Mouse (Mus musculus) gonadal fat pad, adult 2 months (tissue): ENCODE data around the gene Etv3. TPM values are rescaled to one million over a fixed set of nuclear protein-coding genes. Genes with fewer than 3 reads are reported as not detected.
"Not testable (repeated sequence)": the region's sequence is repeated elsewhere in the genome, so short reads cannot be mapped to it uniquely, and the experiment has no call there.

ENCODE experiments used
- DNase-seq: peaks from one replicate; pipeline ENCODE4 v3.0.0-alpha.2; 2012; ENCODE audit warnings: low read depth
- polyA plus RNA-seq: library from polyadenylated mRNA; depleted of rRNA; stranded (reverse); fragments of >200 nt; gene quantifications from 2 replicates; pipeline ENCODE4 v1.2.3, GENCODE M21; 2012; rRNA removed

The Etv3 gene
- 15.8 and 16.5 TPM in 2 replicates for polyA plus RNA-seq

DNA sequence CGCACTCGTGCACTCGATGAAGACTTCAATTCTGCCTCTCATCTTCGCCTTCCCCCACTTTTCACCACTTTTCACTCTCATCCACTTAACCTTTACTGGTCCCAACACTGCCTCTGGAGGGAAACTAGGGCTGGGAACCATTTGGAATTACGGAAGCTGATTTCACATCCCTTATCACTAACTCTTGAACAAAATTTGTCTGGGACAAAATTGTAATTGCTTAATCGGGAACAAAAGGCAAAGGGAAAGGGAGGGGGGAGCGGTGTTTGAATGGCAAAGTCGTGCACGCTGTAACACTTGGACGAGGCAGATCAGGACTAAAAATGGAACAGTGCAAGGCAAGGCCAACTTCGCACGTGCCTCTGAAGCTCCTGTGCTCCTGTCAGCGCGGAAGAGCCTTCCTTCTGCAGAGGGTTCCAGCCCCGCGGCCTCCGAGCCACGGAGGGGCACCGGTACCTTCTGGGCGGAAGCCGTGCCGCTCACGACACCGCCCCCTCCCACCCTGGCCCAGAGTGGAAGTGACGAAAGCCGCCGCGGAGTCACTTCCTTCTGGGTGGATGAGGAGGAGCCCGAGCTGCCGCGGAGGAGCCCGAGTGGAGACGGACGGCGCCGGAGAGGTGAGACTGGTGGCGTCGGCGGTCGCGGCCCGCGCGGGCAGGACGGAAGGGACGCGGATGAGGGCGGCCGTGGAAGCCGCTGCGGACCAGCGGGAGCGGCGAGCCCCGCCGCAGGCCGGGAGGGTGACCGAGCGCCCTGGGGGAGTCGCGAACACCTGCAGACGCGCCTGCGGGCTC lies at the start of gene Etv3:
Gene Etv3, plus strand, starts transcription at position 365 of the 794 bp plus-strand sequence.
- DNase-seq = no peak

DNA sequence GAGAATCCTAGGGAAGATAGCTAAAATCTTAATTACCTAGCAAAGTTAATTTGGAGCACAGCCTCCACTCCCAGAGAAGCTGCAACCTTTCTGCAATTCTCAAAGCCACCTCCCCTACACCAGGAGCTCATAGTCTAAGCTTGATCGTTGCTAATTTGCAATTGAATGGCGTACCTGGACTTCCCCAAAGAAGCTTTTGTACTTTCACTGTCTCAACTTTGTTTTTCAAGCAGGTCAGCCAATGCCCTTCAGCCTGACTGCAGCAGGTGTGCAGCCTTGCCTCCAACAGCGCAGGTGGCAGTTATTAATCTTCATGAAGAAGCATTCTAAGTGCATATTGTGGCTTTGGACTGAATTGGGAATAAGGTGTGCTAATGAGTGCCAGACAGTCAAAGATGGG lies 47.3 kb upstream of the Etv3 start:
- not testable (repeated sequence) for DNase-seq

- DNase-seq = not testable (repeated sequence)
Observed at GRCm38 (mm10) chr3:87478596-87478995, 46.6 kb upstream of the Etv3 start.

DNA sequence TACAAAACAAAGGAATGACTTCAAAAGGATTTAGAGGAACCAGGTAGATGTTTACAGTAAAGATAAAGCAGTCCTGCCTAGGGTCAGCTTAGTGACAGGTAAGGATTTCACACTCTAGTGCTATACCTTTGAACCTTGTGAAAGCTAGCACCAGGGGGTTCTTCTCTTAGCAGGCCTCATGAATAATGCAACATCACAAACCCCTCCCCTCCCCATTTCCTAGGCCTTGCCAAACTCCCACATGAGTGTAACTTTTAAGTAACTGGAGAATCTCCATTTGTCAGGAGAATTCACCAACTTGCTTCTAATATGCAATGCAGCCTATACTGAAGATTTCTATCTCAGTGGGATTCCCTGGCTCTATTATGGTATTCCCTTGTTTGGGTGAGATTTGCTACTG lies 46.0 kb upstream of the Etv3 start:
- DNase-seq = not testable (repeated sequence)

DNA sequence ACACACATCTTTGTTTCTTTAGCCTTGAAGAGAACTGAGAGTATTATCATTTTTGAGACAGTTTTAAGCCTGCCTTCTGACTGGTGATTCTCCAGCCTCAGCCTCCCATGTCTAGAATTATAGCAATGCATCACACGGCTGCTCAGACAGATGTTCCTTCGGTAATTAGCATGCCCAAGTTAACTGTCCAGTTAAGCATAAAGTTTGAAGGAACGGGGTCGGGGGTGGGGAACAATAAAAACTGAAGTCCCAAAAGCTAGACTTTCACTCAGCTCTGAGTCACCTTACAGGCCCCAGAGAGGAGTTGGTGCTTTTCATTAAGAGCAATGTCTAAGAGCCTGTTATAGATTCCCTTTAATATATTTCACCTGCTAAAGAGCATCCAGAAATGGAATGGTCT lies 37.8 kb upstream of the Etv3 start:
- DNase-seq = no peak

DNA sequence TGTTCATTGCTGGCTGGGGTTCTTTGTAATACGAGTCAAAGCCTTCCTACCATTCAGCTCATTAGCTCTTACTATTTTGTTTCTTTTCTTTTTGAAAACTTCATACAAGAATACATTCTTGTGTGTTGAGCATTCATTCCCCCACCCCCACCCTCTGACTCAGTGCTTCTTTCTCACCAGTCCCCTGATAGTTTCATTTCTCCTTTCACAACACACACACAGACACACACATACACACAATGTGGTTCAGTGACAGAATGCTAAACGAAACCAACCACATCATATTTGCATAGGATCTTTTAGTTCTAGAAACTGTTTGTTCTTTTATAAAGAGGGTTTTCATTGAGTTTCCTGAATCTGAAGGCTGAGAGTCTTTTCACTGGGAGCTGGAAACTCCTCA lies 37.3 kb upstream of the Etv3 start:
- DNase-seq = no peak

DNA sequence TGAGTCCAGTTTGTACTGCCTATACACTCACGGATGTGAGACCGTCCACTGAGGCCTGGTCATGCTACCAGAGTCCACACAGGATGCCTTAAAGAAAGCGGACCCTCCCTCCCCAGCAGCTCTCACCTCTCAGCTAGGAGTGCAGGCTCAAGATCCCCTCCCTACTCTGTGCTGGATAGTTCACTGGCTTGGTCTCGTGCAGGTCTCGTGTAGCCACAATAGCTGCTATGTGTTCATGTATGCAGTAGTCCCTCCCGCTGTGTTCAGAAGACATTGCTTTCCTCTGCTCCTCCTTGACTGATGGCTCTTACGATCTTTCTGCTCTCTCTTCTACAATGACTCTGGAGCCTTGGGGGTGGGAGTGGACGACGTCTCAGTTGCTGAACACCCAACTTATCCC lies 26.9 kb upstream of the Etv3 start:
- no peak for DNase-seq

DNA sequence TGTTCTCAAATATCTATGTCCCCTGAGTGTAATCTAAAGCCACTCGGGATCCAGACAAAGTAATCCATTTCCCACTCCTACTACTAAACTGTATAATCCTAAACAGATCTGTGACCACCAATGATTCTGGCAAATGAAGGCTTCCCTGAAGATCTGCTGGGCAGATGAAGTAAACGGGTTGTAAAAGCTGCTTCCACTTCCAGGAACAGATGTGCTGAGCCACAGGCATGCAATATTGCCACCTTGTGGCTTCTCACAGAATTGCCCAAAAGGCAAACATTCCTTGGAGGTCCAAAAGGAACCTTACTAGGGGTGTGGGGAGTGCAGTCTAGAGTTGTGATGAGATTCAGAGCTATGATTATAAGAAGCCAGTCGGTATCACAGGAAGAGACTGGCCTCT lies 26.1 kb upstream of the Etv3 start:
- no peak for DNase-seq

DNA sequence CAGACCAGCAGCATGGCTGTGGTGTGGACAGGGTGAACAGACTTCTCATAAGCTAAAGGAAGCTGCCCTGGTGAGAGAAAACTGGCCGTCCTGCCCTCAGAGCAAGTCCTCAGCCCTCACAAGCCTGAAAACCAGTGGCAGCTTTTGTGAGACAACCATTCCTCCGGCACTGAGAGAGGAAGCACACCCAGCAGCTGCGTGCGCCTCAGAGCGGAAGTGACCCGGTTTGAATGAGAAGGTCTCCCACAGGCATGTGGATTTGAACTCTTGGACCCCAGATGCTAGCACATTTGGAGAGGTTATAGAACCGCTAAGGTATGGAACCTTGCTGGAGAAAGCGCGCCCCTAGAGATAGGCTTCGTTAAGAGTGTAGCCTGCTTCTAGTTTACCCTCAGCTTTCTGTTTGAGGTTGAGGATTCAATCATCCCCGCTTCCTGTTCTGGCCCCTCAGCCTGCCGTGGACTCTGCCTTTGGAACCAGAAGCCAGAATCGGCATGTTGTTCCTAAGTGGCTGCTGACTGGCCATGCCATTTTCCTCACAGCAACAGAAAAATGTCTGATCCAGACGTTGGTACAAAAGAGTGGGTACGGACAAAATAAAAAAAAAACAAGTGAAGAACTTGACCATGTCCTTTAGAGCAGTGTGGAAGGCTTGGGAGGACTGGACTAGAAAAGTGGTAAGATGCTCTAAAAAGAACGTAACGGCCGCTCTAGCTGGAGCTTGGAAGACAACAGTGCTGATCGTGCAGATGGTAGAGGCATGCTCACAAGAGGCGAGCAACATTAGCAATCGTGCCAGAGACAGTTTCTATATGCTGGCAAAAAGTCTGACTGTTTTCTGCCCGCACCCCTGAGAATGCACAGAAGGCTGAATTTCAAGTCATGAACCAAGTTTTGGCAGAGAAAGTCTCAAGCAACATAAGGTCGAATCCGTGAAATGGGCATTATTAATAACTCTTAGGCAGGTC lies 24.8 kb upstream of the Etv3 start:
- no peak for DNase-seq

DNA sequence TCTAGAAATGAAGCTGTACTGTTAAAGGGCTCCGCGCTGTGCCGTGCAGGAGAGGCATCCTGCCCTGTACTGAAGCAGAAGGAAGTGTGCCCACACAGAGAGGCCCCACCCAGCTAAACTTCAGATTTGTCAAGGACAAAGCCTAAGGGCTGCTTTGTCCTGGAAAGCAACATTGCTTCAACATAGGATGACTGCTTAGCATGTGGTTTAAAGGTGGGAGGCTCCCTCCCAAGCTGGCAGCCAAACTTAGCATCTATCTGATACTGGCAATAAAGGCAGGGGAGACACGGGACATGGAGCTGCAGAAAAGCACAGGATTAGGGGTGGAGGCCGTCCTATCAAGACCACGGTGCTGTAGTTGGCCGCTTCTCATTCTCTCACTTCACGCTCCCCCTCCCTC lies 24.1 kb upstream of the Etv3 start:
- DNase-seq = no peak

- DNase-seq = no peak
Observed at GRCm38 (mm10) chr3:87502771-87503170, 22.4 kb upstream of the Etv3 start.

- no peak for DNase-seq
Observed at GRCm38 (mm10) chr3:87504330-87504729, 20.9 kb upstream of the Etv3 start.

DNA sequence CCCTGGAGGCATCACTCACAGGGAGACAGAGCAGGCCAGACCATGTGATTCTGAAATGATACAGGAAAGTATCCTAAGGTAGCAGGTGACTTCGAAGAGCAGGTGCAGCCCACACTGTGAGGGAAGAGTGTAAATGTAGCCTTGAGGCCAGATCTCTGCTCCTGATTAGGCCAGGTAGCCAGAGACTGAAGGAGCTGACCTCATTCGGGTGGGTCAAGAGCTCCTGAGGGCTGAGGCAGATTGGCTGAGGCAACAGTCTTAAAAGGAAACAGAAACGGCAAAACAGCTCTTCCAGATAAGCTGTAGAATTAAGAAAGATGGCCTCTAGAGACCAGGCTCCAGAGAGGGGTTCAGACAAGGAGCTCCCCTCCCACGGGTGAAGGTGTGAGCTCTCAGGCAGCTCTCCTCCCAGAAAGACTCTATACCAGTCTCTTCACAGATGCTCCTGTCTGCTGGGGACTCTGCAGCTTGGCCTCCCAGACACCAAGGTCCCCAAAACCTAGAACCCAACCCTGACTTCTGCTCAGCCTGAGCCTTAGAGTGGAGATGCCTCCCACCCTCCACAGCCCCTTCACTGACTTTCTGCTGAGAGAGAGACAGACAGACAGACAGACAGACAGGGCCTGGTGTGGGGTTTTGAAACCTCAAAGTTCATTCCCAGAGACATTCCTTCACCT lies 20.3 kb upstream of the Etv3 start:
- no peak for DNase-seq

DNA sequence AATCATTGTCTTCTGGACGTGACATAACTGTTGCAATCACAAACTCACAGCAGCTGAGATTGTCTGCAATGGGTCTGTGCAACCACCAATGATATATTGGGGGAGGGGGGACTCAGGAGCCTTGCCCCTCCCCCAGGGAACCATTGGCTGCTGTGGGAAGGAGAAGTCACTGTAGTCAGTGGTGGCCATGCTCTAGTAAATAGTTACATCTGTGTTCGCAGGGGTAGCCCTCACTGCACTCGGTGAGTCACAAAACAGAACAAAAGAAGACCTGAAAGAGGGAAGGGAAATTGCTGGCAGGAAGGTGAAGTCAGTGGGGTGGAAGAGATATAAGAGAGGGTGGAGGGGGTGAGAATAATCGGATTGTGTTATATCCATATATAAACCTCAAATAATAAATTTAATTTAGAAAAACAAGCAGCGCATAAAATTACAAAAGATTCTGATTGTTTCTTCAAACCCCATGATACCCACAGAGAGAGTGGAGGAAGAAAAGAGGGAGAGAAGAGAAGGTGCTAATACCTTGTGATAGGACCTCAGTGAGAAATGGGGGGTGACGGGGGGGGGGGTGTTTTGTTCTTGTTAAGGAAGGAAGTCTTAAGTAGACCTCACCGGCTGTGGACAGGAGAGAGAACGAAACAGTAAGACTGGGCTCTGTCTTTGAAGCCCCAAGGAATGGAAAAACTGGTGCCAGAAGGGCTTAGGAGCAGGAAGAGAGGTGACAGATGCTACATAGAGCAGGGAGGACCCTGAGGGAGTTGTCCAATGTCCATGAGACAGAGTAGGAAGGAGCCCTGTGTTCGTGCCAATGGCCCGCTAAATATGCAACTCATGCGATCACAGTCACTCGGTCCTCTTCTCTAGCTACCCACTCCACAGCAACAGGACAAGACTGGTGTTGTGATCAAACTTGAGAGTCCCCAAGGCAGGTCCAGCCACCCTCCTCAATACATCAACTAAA lies 18.5 kb upstream of the Etv3 start:
- no peak for DNase-seq

DNA sequence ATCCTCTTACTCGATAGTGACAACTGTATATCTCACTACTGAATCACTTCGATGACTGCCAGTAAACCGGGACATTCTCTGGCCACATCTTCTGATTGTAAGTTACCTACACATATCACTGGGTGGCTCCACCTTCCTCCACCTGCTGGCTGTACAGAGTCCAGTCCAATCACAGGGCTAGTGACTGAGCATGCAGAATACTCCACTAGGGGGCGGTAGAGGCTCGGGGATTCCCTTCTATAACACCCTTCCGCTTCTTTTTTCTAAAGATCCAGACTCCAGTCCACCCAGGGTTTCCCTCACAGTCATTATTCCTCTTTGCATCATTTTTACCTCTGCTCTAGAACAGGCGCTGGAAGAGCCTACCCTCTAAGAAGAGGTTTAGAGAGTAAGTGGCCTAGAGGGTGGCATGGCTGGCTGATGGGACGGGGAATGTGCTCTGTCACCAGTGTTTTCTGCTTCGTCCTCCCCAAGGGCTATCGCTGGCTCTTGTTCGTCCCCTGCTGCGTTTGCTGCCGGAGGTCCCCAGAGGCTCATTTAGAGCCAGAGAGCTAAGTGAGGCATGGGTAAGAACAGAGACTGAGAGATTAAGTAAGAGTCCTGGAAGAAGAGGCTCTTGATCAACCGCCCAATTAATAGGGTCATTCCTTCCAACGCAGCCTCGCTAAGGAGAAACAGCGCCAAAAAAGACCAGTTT lies 16.9 kb upstream of the Etv3 start:
- no peak for DNase-seq

DNA sequence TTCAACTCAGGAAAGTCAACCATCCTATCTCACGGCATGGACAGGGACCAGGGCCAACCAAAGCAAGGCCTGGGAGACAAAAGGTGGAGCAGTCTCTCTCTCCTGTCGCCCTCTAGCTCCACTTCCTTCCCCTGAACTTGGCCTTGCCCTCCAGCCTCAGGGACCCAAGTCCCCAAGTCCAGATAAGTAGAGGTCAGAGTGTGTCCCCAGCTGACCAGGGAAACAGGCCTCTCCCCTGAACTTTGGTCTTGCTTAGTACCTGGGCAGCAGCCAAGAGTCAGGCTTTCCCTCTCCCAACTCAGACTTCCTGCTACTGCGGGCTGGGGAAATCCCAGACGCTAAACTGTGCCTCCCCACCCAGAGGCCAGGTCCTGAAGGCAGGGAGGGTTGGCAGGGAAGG lies 16.1 kb upstream of the Etv3 start:
- DNase-seq = no peak

DNA sequence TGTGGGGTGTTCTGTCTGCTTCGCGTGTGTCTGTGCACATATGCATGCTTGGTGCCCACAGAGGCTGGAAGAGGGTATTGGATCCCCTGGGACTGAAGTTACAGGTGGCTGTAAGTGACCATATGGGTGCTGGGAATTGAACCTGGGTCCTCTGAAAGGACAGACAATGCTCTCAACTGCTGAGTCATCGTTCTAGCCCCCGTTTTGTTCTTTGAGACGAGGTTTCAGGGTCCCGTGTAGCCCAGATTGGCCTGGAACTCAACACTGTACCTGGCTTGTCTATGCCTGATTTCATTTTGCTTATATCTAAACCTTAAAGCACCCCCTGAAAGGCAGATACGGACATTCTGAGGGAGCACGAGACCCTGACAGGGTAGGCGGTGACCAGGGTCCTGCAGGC lies 14.4 kb upstream of the Etv3 start:
- DNase-seq = no peak

GRCm38 (mm10) chr3:87511971-87512765 lies 13.0 kb upstream of the Etv3 start:
- no peak for DNase-seq

- DNase-seq = no peak
Observed at GRCm38 (mm10) chr3:87515567-87516081, 9.6 kb upstream of the Etv3 start.
